Mouse (Mus musculus): ENCODE results near the gene Mis12. TPM values are rescaled to one million over a fixed set of nuclear protein-coding genes. Genes with fewer than 3 reads are reported as not detected.
A peak's percentile ranks its signal among the peaks of the same experiment; 100 is the strongest.

Gene Mis12
- total and polyA plus RNA-seq, 3 experiments, result 23.4 to 36.3 (median 35.6) TPM

- no peak for TF ChIP-seq JUN (IDR thresholded peaks at IDR 0.05; ENCODE audit: insufficient read depth, low read depth, low read length)
- TF ChIP-seq SMC3 (IDR thresholded peaks at IDR 0.05; ENCODE audit: low read depth, low read length), result peak; percentile 94
- TF ChIP-seq RCOR1 (conservative IDR thresholded peaks at IDR 0.05; ENCODE audit: low read depth, low read length), result no peak
- peak; percentile 77 for TF ChIP-seq ELF1 (IDR thresholded peaks at IDR 0.05; ENCODE audit: low read depth, low read length)
- peak; percentile 96 for TF ChIP-seq TCF12 (IDR thresholded peaks at IDR 0.05; ENCODE audit: low read depth, low read length)
- TF ChIP-seq ZKSCAN1 (IDR thresholded peaks at IDR 0.05; ENCODE audit: borderline replicate concordance, low read depth, low read length), result no peak
- no peak for TF ChIP-seq JUND (conservative IDR thresholded peaks at IDR 0.05; ENCODE audit: low read depth, low read length)
- TF ChIP-seq MAZ (IDR thresholded peaks at IDR 0.05; ENCODE audit: low read depth, low read length), result peak; percentile 97
- TF ChIP-seq ZC3H11A (IDR thresholded peaks at IDR 0.05; ENCODE audit: low read depth, low read length), result no peak
- peak; percentile 96 for TF ChIP-seq MYC (IDR thresholded peaks at IDR 0.05; ENCODE audit: low read depth, low read length)
- peak; percentile 74 for TF ChIP-seq USF1 (IDR thresholded peaks at IDR 0.05; ENCODE audit: low read depth, low read length)
- no peak for TF ChIP-seq EP300 (IDR thresholded peaks at IDR 0.05; ENCODE audit: low read length)
- no peak for TF ChIP-seq E2F4 (IDR thresholded peaks at IDR 0.05; ENCODE audit: insufficient replicate concordance, low read depth, low read length)
- peak; percentile 93 for TF ChIP-seq HCFC1 (IDR thresholded peaks at IDR 0.05; ENCODE audit: low read depth, low read length)
- TF ChIP-seq ZMIZ1 (IDR thresholded peaks at IDR 0.05; ENCODE audit: low read depth, low read length), result 0 out of 2 replicates have a peak, but pooled peaks have one; percentile 24
- 0 out of 2 replicates have a peak, but pooled peaks have one; percentile 20 for TF ChIP-seq ETS1 (conservative IDR thresholded peaks at IDR 0.05; ENCODE audit: low read depth, low read length)
- peak; percentile 81; the same call in 1 of the 2 replicates for TF ChIP-seq SIN3A (IDR thresholded peaks at IDR 0.05; ENCODE audit: low read length)
- no peak for TF ChIP-seq CHD2 (IDR thresholded peaks at IDR 0.05; ENCODE audit: low read length)
- peak; percentile 91 for TF ChIP-seq POLR2A (IDR thresholded peaks at IDR 0.05; ENCODE audit: low read depth, low read length)
- TF ChIP-seq USF2 (conservative IDR thresholded peaks at IDR 0.05; ENCODE audit: low read depth, low read length), result no peak; the same call in 1 of the 2 replicates
- peak; percentile 73 to 94 for TF ChIP-seq CTCF (conservative IDR thresholded peaks at IDR 0.05 in 1 of 2, IDR thresholded peaks at IDR 0.05 in 1 of 2; ENCODE audit: low read depth in 2 of 2, low read length in 2 of 2)
These were observed 36.7 kb upstream of the Mis12 start, which contains the start of gene C1qbp (continued) for GRCm38 (mm10) chr11:70982557-70983228.

- peaks cover 7 to 28% of the 10 kb centered on the region in 2 experiments for H3K4me1 ChIP-seq (ENCODE audit: control insufficient read depth in 1 of 2, insufficient read depth in 2 of 2)
- H3K79me2 ChIP-seq (replicated peaks; ENCODE audit: control insufficient read depth, extremely low read depth, insufficient read depth, poor library complexity, severe bottlenecking), result peaks cover 34% of the 10 kb centered on the region
- no peak overlapping the region for H3K27ac ChIP-seq (ENCODE audit: insufficient read depth, low read depth)
- H3K27me3 ChIP-seq (replicated peaks), result no peaks in the 10 kb centered on the region
- no peak for TF ChIP-seq CHD2 (IDR thresholded peaks at IDR 0.05; ENCODE audit: low read length)
- no peak for TF ChIP-seq GABPA (IDR thresholded peaks at IDR 0.05; ENCODE audit: insufficient replicate concordance, low read depth, low read length)
- TF ChIP-seq TCF12 (IDR thresholded peaks at IDR 0.05; ENCODE audit: low read depth, low read length), result no peak
- no peak for TF ChIP-seq PAX5 (IDR thresholded peaks at IDR 0.05; ENCODE audit: low read length)
- no peak for TF ChIP-seq ZKSCAN1 (IDR thresholded peaks at IDR 0.05; ENCODE audit: borderline replicate concordance, low read depth, low read length)
- no peak for TF ChIP-seq BHLHE40 (IDR thresholded peaks at IDR 0.05; ENCODE audit: low read depth, low read length)
- no peak for TF ChIP-seq MEF2A (IDR thresholded peaks at IDR 0.05; ENCODE audit: borderline replicate concordance, low read depth, low read length)
- no peak for TF ChIP-seq MXI1 (IDR thresholded peaks at IDR 0.05; ENCODE audit: low read depth, low read length)
- TF ChIP-seq MYC (IDR thresholded peaks at IDR 0.05; ENCODE audit: low read depth, low read length), result no peak
- TF ChIP-seq RCOR1 (conservative IDR thresholded peaks at IDR 0.05; ENCODE audit: low read depth, low read length), result no peak
- H3K9me3 ChIP-seq (replicated peaks; ENCODE audit: low read length), result no peaks in the 10 kb centered on the region
- dilution Hi-C loops (cut with MboI; ENCODE audit: extremely low pct_ligation_motif_present, extremely low pct_unique_long_range_greater_than_20kb, low sequenced_read_pairs), result no loop called here
- H3K4me3 ChIP-seq (replicated peaks in 1 of 3; ENCODE audit: low read depth in 2 of 3, low read length in 2 of 3, poor library complexity in 1 of 3), result no peak overlapping the region
- no peak overlapping the region for H3K4me2 ChIP-seq (ENCODE audit: insufficient read depth, low read depth, poor library complexity, severe bottlenecking)
- H3K36me3 ChIP-seq (replicated peaks in 1 of 2; ENCODE audit: control insufficient read depth in 1 of 2, insufficient read depth in 1 of 2, low read length in 1 of 2), result peaks cover 39 to 61% of the 10 kb centered on the region in 2 experiments
- H3K9ac ChIP-seq (ENCODE audit: insufficient read depth, low read depth), result no peak overlapping the region
- in situ Hi-C loops (cut with MboI; ENCODE audit: low pct_ligation_motif_present, low pct_unique_long_range_greater_than_20kb, low sequenced_read_pairs), result no loop called here
- no peak for DNase-seq (ENCODE audit: extremely low read depth)
These were observed 18.2 kb upstream of the Mis12 start for GRCm38 (mm10) chr11:71001167-71001566.
